Mouse (Mus musculus) spleen, postnatal 10 days (tissue): ENCODE results near the gene Popdc3.
"Not testable (repeated sequence)": the region's sequence is repeated elsewhere in the genome, so short reads cannot be mapped to it uniquely, and the experiment has no call there.

Source experiments
- DNase-seq, 2 experiments: peaks; one replicate each; pipeline ENCODE4 v3.0.0; 2021 to 2022; ENCODE audit warnings: low spot score in 2 of 2

Gene Popdc3

DNA sequence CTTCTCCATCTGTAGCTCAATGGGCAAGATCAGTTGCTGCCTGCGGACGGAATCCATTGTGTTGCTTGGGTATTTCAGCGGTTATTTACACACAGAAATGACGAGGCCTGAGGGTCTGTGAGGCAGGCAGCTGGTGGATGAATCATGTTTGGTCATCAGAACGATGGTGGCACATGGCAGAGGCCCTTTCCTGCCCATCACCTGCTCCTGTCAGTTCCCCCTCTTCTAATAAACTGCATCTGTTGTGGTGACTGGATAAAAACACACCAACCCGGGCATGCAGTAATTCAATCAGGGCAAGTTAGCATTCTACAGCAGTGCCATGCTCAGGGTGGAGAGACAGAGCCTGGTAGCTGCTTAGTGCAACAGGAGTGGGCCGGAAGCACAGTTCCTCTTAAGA is 133.7 kb downstream of the Popdc3 start:
- DNase-seq = no peak

DNA sequence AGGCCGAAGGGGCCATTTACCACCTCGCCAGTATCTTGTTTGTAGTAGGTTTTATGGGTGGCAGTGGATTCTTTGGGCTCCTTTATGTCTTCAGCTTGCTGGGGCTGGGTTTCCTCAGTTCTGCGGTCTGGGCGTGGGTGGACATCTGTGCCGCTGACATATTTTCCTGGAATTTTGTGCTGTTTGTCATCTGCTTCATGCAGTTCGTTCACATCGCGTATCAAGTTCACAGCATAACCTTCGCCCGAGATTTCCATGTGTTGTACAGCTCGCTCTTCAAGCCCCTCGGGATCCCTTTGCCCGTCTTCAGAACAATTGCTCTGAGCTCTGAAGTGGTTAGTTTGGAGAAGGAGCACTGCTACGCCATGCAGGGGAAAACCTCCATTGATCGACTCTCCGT is 137.0 kb downstream of the Popdc3 start:
- no peak for DNase-seq

DNA sequence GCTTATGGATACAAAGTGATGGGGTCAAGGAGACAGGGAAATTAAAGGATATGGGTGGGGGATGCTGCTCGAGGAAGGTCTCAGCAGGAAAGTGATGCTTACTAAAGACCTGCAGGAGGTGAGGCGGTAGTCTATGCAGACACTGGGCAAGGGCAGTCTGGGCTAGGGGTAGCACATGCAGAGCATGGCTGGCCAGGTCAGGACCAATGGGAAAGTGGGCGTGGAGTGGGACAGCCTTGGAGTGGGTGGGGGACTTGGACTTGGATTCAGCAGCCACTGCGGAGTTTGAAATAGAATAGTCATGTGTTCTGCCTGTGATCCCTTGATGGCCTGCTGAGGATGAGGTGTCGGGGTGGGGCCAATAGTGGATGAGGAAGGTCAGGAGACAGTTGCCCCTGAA is 141.0 kb downstream of the Popdc3 start:
- DNase-seq = no peak

- DNase-seq = no peak
These were observed 142.4 kb downstream of the Popdc3 start for GRCm38 (mm10) chr10:45320296-45320695.

DNA sequence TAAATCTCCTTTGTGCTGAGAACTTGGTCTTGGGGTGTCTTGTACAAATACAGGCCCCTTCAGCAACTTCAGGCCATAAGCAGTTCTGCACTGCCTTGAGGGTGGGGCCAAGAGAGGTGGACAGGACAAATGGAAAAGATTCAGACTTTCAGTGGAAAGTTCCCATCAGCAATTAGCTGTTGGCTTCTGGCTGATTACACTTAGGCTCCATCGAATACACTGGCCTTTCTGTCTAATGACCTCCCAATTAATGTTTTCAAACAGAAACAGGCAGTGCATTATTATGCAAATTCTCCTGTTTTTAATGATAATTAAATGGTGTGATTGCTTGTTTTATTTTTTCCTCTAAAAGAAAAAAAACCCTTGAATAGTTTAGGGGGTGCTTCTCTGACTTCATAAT is 146.3 kb downstream of the Popdc3 start:
- no peak for DNase-seq

DNA sequence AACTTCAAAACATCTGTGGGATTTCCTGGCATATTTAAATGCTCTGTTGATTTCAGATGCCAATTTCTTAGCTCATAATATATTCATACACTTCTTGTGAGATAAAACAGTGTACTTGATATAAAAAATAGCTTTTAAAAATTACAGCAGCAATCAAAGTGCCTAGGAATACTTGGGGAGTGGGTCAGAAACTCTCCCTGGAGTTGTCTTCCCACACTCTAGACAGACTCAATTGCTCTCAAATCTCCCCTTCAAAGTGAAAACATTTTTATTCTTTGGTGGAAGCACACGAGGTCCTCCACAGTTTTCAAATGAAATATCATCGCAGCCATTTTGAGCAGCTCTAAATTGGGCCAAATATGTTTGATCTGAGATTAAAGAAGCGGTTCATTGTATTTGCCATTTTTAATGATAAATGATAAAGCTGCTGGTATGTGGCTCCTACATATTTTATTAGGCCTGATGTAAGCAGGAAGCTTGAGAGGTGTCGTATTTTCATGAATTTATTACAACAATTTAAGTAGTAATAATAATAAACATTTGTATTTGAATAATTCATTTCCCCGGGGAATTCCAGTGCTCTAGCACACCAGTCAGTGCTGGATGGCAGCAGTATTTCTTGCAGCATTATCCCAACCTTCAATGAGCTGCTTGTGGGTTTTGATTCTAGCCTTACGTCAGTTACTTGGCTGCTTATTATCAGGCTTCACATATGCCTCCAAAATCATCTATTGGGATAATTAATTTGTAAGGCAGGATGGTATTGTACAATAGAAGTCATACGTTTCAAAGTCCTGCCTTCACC is 150.5 kb downstream of the Popdc3 start:
- no peak for DNase-seq

- no peak for DNase-seq
These were observed 157.0 kb downstream of the Popdc3 start for GRCm38 (mm10) chr10:45334925-45335324.

DNA sequence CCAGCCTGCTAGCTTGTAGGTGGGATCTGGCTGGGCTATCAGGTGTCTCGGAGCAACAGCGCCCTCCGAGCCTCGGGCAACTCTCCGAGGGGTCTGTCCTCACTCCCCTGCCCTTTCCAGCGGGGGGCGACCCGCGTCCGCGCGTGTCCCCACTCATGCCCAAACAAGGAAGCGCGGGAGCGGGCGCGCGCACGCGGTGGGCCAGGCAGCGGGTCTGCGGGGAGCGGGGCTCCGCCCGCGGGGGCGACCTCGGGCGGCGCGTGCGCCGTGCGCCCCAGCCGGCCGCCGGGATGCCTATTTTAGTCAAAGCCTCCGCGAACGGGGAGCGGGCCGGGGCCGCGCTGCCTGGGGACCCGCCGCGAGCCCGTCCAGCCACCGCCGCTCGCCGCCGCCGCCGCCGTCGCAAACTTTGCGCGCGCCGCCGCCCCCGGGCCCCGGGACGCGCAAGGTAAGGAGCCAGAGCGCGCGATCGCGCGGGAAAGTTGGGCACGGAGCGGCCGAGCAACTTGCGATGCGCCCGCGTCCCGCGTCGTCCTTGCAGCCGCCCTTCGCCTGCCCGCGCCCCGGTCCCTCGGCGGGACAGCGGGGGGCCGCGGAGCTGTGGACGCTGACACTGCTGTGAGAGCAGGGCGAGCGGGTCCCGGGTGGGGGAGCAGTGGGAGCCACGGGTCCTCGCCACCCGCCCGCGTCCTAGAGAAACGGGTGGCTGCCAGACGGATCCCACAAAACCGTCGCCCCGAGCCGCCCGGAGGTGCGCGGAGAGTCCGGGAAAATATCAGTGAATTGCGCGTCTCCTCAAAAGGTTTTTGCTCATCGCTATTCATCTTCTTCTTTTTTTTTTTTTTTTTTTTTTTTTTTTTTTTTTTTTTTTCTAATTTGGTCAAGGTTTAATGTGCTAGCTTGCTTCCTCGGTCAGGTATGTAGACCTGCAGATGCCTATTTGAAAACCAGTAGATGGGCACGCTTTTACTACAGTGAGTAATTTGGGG is 157.8 kb downstream of the Popdc3 start, which contains the start of gene Bves:
Gene Bves (plus strand): TSS at position 339 of the 989 bp plus-strand sequence.
- peak in 1 of 2 experiments; percentile 16 for DNase-seq

GRCm38 (mm10) chr10:45339106-45339505 is 161.2 kb downstream of the Popdc3 start:
- no peak for DNase-seq

GRCm38 (mm10) chr10:45344381-45344780 is 166.5 kb downstream of the Popdc3 start:
- no peak for DNase-seq

DNA sequence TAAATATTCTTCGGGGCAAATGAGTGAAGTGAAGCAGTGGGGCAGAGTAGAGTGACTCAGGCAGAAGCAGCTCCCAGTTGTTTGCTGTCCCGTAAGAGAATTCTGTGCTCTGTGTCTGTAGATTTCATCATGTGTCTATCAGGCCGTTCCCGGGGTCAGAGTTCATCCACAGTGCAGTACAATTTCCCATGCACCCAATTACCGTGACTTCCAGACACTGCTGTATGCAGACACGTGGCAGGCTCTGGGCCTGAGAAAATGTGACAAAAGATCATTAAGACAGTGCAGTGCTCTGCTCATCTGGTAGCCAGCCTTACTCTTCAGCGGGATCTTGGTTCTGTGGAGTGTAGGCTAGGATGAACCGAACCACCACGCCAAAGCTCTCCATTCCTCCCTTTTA is 167.3 kb downstream of the Popdc3 start:
- no peak for DNase-seq

DNA sequence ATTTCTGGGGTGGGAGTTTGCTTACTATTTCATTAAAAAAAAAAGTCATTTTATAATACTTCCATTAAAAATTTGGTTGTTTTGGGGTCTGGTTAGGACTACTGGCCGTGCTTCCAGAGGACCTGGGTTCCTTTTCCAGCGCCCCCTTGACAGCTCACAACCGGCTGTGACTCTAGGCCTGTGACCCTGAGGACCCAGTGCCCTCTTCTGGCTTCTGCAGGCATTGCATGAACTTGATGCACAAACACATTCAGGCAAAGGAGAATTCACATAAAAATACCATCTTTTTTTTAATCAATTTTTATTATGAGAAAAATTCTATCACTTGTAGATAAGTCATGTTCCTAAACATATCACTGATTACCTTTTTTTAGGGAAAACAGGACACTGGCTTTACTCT is 170.2 kb downstream of the Popdc3 start:
- not testable (repeated sequence) for DNase-seq

DNA sequence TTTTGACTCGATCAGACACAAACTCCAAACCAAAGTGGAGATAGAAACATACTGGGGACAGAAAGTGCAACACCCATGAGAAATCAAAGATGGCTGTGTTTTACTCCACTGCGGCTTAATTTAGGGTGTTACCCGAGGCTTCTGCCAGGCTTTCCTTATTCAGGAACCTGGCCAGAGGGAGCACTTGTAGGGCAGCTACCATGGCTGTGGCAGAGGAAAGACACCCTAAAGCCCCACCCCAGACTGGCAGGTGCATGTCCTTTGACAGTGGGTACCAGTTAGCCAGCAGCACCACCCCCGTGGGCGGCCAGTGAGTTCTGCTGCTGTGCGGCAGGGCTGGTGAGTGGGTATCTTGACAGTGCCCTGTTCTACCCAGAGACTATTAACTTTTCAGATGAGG is 178.2 kb downstream of the Popdc3 start:
- no peak for DNase-seq

GRCm38 (mm10) chr10:45363396-45363795 is 185.5 kb downstream of the Popdc3 start:
- DNase-seq = no peak

- DNase-seq = no peak
These were observed 189.2 kb downstream of the Popdc3 start for GRCm38 (mm10) chr10:45366987-45367705.
